27 mouse cellular contexts compared by ENCODE assay signal in genomic region chr5:113635861-113636565, GRCm38 (mm10). TPM values are rescaled to one million over a fixed set of nuclear protein-coding genes. Genes with fewer than 3 reads are reported as not detected.
DNase-seq lines count a peak whose midpoint lies in the region; ATAC-seq and TF ChIP-seq lines count a peak whose summit lies in the region.
"Had no signal": no experiment of that assay in that cellular context is flagged by ENCODE, and none has a peak within 500 bp of the region (broad histone marks: within the 10 kb centered on the region; RNA-seq: fewer than 3 reads in every experiment).

No protein-coding gene starts in this region.

- no peaks in the 10 kb centered on the region for H3K36me3 ChIP-seq in heart, adult 2 months (ENCODE audit: control insufficient read depth, insufficient read depth, low read length)
- no peaks in the 10 kb centered on the region for H3K36me3 ChIP-seq in forebrain, embryonic 15.5 days
- H3K36me3 ChIP-seq: embryonic facial prominence, embryonic 10.5 days; embryonic facial prominence, embryonic 15.5 days; liver, embryonic 13.5 days; midbrain, embryonic 10.5 days; midbrain, embryonic 15.5 days; neural tube, embryonic 12.5 days had no signal

- no peak overlapping the region for H3K4me2 ChIP-seq in forebrain, embryonic 15.5 days (replicated peaks)
- H3K4me2 ChIP-seq: embryonic facial prominence, embryonic 15.5 days; forebrain, embryonic 13.5 days; liver, embryonic 13.5 days; lung, embryonic 14.5 days; midbrain, embryonic 15.5 days; neural tube, embryonic 12.5 days had no signal

- no peaks in the 10 kb centered on the region for H3K27me3 ChIP-seq in heart, adult 2 months (ENCODE audit: control insufficient read depth, insufficient read depth, low read length)
- no peaks in the 10 kb centered on the region for H3K27me3 ChIP-seq in forebrain, embryonic 15.5 days
- H3K27me3 ChIP-seq: embryonic facial prominence, embryonic 15.5 days; forebrain, embryonic 13.5 days; liver, embryonic 13.5 days; midbrain, embryonic 15.5 days; neural tube, embryonic 12.5 days had no signal

- H3K9ac ChIP-seq in heart, adult 2 months (ENCODE audit: low read depth, low read length), result no peak overlapping the region
- no peak overlapping the region for H3K9ac ChIP-seq in forebrain, embryonic 15.5 days (replicated peaks)
- H3K9ac ChIP-seq: embryonic facial prominence, embryonic 15.5 days; forebrain, embryonic 13.5 days; liver, embryonic 13.5 days; lung, embryonic 14.5 days; midbrain, embryonic 15.5 days; neural tube, embryonic 12.5 days had no signal

- no peak for TF ChIP-seq EP300 in heart, adult 2 months (IDR thresholded peaks at IDR 0.05; ENCODE audit: insufficient read depth, low read depth, low read length)

- H3K27ac ChIP-seq in heart, adult 2 months, result peak overlapping the region; percentile 48
- H3K27ac ChIP-seq in layer of hippocampus, adult 2 months, result peak overlapping the region; percentile 52; the same call in 1 of the 2 replicates
- no peak overlapping the region for H3K27ac ChIP-seq in forebrain, embryonic 15.5 days (replicated peaks)
- H3K27ac ChIP-seq: embryonic facial prominence, embryonic 10.5 days; embryonic facial prominence, embryonic 15.5 days; forebrain, embryonic 13.5 days; left cerebral cortex, adult 2 months; liver, embryonic 13.5 days; midbrain, embryonic 10.5 days; midbrain, embryonic 15.5 days; neural tube, embryonic 12.5 days; stomach, postnatal 0 days had no signal

- H3K4me3 ChIP-seq in heart, adult 2 months, result no peak overlapping the region
- H3K4me3 ChIP-seq in layer of hippocampus, adult 2 months, result no peak overlapping the region
- no peak overlapping the region for H3K4me3 ChIP-seq in forebrain, embryonic 15.5 days
- H3K4me3 ChIP-seq: embryonic facial prominence, embryonic 10.5 days; embryonic facial prominence, embryonic 15.5 days; forebrain, embryonic 13.5 days; left cerebral cortex, adult 2 months; liver, embryonic 13.5 days; midbrain, embryonic 10.5 days; midbrain, embryonic 15.5 days; neural tube, embryonic 12.5 days had no signal

- TF ChIP-seq POLR2A in heart, adult 2 months (IDR thresholded peaks at IDR 0.05; ENCODE audit: insufficient read depth, low read depth, low read length), result no peak

- H3K4me1 ChIP-seq in heart, adult 2 months (ENCODE audit: control insufficient read depth, insufficient read depth, low read length), result peaks cover 23% of the 10 kb centered on the region
- peaks cover 11% of the 10 kb centered on the region; the same call in 1 of the 2 replicates for H3K4me1 ChIP-seq in forebrain, embryonic 15.5 days
- H3K4me1 ChIP-seq: forebrain, embryonic 13.5 days; midbrain, embryonic 15.5 days had no signal

- H3K79me2 ChIP-seq in heart, adult 2 months (replicated peaks; ENCODE audit: control insufficient read depth, insufficient read depth, low read length), result no peaks in the 10 kb centered on the region

- intact Hi-C loops in heart, adult 2 months (cut with DNase I), result loop anchor here (2.0 to 5.0 kb wide), 2 partner anchors 13 to 66 kb away; no protein-coding TSS in a partner anchor
- intact Hi-C loops in heart, postnatal 10 days (cut with DNase I), result no loop called here

- no peak for TF ChIP-seq CTCF in heart, adult 2 months (IDR thresholded peaks at IDR 0.05)
- no peak for TF ChIP-seq CTCF in layer of hippocampus, adult 2 months (conservative IDR thresholded peaks at IDR 0.05)

- ATAC-seq in granulocyte monocyte progenitor cell, adult 5-6 weeks (replicated peaks; ENCODE audit: poor library complexity, severe bottlenecking), result peak; percentile 54
- ATAC-seq in forebrain, embryonic 15.5 days (replicated peaks), result no peak
- ATAC-seq: CD4-positive, CD25-positive, alpha-beta regulatory T cell, adult 4 months; forebrain, embryonic 13.5 days; hindbrain, embryonic 16.5 days; midbrain, embryonic 15.5 days had no signal

- peak; percentile 51 to 56 for DNase-seq in heart, adult 2 months
- no peak for DNase-seq in heart, postnatal 10 days
- no peak for DNase-seq in layer of hippocampus, adult 2 months (ENCODE audit: low spot score in 2 of 2)
- no peak for DNase-seq in layer of hippocampus, postnatal 14 days (ENCODE audit: low spot score in 2 of 2)
- DNase-seq in lung, postnatal 25 days (ENCODE audit: low spot score), result peak; percentile 46
- DNase-seq: adrenal gland, postnatal 36 days; cerebellum, adult 8-10 months; cerebellum, postnatal 25 days; gastrocnemius, postnatal 25 days; kidney, postnatal 14 days; liver, embryonic 13.5 days; lung, embryonic 14.5 days; right cerebral cortex, postnatal 4 days; thymus, adult 18-20 months; thymus, postnatal 25 days had no signal

- no peaks in the 10 kb centered on the region for H3K9me3 ChIP-seq in forebrain, embryonic 15.5 days
- H3K9me3 ChIP-seq: embryonic facial prominence, embryonic 10.5 days; embryonic facial prominence, embryonic 15.5 days; forebrain, embryonic 13.5 days; liver, embryonic 13.5 days; midbrain, embryonic 10.5 days; midbrain, embryonic 15.5 days; neural tube, embryonic 12.5 days had no signal

- 46% methylated on average over 15 of the region's 15 CpGs for WGBS in heart, adult 2 months
- 88% methylated on average over 15 of the region's 15 CpGs for WGBS in forebrain, embryonic 15.5 days

RNA-seq across cellular contexts. Expression of gene Cmklr1, which starts 14.2 kb away (rescaled TPM):
- 10 to 100 TPM; 22.0 to 28.5 TPM for total RNA-seq in heart, adult 2 months (2021)
- polyA plus RNA-seq in heart, adult 2 months (2012; rRNA removed), result 42.0 and 43.6 TPM in 2 replicates
- 10 to 100 TPM; 20.8 to 22.5 TPM for total RNA-seq in heart, postnatal 10 days (2021)
- 1 to 10 TPM; 3.3 to 4.5 TPM for total RNA-seq in layer of hippocampus, adult 2 months (2021)
- 1 to 10 TPM; 2.8 to 5.1 TPM for total RNA-seq in layer of hippocampus, postnatal 14 days (2021)
- total RNA-seq in granulocyte monocyte progenitor cell, adult 5-6 weeks (2014; fragmentation: Nextera tagmentation), result 1.7 TPM in 1 of 2 replicates, not detected in the other
- total RNA-seq in granulocyte monocyte progenitor cell, adult 5-6 weeks (2017), result not detected in 2 replicates
- polyA plus RNA-seq in forebrain, embryonic 15.5 days (2015; fragmentation: Nextera tagmentation; extraction: Ambion mirVana), result 1.3 and 1.4 TPM in 2 replicates
- polyA plus RNA-seq: CD4-positive, CD25-positive, alpha-beta regulatory T cell, adult 4 months had no signal

Comparison
In these comparisons a context has a peak if more than half of its experiments do, and no peak if none do; other contexts are left out.
1. DNase-seq: peak in heart, adult 2 months (2 of 2) and lung, postnatal 25 days (single experiment); none in heart, postnatal 10 days (0 of 2), layer of hippocampus, adult 2 months (0 of 2) and layer of hippocampus, postnatal 14 days (0 of 2).